Mouse (Mus musculus) embryo, embryonic 11.5 days (tissue): ENCODE data around the gene Slc7a7.

Experiments used
- DNase-seq: peaks from one replicate; pipeline ENCODE4 v3.0.0-alpha.2; 2012; ENCODE audit warnings: low read depth, low spot score

Slc7a7 gene

DNA sequence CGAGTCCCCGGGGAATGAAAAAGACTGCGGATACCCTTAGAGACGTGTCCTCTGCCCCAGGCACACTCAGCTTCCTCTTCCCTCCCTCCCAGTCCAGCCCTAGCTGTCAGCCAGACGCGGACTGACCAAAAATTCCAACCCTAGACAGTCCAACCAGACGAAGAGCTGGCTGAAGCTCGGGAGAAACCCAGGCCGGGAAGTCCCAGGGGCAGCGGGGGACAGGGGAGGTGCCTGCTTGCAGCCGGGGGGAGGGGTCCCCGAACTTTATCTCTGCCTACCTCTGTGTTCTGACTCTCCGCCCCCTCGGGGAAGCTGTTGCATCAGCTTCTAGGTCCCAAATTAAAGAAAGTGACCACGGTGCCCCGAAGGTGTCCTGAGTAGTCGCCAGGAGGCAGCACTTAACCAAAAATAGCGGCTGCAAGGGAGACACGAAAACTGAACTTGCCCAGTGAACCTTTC is at the start of gene Slc7a7:
Gene Slc7a7 (minus strand): TSS at position 158 of the 459 bp plus-strand sequence.
- no peak for DNase-seq

GRCm38 (mm10) chr14:54464293-54465005 is 46.9 kb upstream of the Slc7a7 start:
- DNase-seq = no peak

GRCm38 (mm10) chr14:54463959-54464292 is 46.3 kb upstream of the Slc7a7 start, which contains the start of gene Lrp10:
Gene Lrp10 (plus strand): TSS chr14:54464137.
- DNase-seq = peak; percentile 76

DNA sequence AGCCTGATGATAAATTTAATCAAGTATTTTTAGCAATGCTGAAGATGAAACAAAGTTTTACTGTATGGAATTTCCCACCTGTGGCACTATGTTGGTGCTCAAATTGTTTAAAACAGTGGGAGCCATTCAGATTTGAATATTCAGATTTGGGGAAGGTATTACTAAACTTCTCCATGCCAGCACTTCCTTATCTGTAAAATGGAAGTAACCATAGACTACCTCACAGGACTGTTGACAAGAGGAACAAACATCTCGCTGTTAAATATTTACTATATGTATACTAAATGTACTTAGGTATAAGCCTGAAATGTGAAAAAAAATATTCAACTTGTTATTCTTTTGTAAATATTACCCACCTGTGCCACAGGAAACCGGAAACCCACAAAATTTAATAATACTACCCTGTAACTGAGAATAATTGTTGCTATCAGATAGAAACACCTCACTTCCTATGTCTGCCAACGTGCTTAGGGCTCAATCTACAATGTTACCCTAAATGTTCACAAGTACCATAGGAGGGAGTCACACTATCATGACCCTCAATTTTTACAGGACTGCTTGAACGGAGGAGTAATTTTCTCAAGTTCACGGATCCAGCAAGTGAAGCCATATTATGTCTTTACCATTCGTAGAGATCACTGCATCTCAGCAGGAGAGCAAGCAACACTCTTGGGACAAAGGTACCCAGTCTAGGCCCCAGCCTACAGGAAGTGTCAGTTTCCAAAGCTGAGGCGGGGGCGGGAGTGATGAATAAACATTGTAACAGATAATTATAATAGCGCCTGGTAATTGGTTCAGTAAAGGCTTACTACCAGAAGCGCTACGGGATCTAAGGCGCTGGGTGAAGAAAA is 45.8 kb upstream of the Slc7a7 start:
- no peak for DNase-seq

- no peak for DNase-seq
Measured at GRCm38 (mm10) chr14:54462146-54462545, 44.6 kb upstream of the Slc7a7 start.

DNA sequence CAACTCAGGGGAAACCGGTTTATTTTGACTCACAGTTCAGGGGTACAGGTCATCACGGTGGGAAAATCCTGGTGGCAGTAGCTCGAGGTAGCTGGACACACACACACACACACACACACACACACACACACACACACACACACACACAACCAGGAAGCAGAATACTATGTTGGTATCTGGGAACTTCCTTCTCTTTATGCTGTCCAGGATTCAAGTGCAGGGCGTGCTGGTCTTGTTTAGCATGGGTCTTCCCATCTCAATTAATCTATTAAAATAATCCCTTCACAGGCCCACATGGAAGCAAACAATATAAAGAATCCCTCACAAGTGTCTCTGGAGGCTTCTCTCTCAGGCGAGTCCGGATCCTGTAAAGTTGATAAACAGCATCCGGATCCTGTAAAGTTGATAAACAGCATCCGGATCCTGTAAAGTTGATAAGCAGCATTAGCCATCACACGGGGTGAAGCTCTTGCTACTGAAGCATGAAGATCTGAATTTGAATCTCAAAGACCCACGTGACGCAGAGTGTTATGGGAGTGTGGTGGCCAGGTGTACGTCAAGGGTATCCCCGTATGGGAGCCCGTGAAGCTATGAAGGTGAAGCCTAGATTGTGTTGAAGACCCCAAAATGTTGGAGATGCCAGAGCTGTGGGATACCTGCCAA is 40.5 kb upstream of the Slc7a7 start:
- DNase-seq = no peak

DNA sequence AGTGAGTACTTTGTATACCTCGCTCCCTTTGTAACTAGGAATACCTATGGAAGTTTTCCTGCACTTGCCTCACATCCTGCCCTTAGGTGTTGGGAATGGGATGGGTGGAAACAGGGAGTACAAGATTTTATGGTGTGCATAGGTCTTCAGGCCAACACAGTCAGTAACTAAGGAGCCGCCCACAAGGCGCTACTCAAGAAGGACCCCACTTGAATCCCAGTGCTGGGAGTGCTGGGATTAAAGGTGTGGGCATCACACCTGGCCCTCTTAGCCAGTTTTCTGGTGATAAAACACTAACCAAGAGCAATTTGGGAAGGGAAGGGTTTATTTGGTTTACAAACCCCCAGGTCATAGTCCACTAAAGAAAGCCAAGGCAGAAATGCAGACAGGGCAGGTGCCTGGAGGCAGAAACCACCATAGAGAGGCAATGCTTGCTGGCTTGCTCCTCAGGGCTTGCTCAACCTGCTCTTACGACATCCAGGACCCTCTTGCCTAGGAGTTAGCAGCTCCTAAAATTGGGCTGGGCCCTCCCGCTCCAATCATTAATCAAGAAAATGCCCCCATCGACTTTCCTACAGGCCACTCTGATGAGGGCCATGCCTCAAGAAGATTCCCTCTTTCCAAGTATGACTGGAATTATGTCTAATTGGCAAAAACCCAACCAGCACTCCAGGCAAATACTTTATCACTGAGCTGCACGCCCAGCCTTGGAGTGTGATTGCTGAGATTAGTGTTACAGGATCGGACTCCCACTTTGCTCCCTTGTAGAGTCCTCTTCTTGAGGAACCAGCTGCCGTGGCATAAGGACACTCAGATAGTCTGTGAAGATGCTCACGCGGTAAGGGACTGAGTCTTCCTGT is 37.3 kb upstream of the Slc7a7 start:
- no peak for DNase-seq

DNA sequence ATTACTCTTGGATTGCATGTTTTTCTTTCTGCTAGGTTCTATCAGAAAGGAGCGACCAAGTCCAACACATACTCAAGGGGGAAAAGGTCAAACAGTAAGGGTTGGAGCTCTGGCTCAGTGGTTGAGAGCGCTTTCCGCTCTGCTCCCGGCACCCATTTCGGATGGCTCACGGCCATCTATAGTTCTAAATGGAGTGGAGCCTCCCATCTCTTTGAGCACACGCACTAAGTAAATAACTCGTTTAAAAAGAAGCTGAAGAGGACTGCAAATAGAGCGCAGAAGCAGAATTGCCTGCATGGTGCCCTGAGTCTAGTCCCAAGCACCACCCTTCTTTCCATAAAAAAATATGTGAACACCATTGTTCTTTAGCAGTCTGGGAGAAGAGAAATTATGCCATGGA is 36.0 kb upstream of the Slc7a7 start:
- DNase-seq = no peak

DNA sequence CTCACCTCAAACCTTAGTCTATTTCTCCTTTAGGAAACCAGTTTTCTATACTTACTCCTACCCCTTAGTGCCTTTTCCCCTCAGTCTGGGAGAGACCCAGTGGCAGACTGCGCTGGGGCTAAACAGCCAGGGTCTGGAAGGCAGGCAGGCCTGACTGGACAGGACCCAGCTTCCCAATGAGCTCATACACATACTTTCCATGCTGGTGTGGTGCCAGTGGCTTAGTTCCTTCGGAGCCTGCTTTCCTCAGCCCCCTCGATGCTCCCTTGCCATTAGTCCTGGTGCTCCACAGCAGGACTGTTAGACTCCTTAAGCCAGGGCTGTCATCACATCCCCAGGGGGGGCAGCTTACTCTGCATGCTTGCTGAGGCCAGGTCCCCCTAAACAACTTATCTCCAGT is 27.9 kb upstream of the Slc7a7 start:
- no peak for DNase-seq

DNA sequence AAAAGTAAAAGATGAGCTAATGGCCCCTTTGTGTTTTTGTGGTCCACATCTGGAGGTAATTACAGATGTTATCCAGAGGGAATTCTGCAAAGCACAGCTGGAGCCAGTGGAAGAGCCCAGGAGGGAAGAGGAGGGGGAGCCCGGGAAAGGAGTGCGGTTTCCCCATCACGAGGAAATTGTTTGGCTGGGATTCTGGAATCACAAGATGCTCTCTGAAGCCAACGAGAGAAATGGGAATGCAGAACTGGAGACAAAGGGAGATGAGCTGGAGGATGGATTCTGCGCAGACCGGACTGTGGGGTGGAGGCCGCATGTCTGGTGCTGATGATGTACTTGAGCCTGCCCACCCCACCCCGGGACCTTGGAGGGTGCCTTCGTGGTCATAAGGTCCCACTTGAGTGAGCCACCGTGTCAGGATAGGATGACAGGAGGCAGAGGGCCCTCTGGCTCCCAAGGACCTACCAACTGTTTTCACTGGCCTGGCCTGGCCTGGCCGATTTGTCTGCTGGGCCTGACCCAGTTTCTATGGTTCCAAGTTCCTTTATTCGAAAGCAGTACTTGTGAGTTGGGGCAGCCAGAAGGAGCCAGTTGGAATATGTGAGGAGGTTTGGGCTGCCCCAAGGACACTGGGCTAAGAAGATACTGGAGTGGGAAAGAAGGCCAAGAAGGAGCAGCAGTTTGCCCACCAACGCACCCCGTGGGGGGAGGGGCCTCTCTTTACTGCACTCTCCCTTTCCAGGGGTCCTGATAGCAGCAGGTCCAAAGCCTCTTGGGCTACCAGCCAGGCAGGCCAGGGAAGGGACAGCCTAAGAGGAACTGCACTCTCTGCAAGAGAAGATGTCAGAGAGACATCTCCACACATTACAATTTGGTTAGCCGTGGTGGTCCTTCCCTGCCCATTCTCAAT is 26.4 kb upstream of the Slc7a7 start:
- DNase-seq = no peak

DNA sequence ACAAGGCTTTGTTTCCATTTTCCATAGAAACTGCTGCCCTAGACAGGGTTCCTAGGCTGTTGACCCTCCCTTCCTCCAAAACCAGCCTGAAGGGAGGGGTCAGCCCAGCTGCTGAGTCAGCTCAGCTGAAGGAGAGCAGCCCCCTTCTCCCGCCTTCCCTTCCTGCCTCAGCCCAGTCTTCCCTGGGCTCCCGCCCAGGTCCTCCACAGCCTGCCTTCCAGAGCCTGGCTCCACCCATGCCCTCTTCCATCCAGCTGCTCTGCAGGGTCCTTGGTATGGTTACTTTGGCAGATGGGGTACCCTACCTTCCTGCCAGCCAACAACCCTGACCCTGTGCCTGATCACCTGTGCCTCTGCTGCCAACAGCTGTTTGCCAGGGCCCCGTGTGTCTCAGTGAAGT is 25.6 kb upstream of the Slc7a7 start:
- no peak for DNase-seq

- no peak for DNase-seq
Measured at GRCm38 (mm10) chr14:54442548-54442947, 25.0 kb upstream of the Slc7a7 start.

- DNase-seq = no peak
Measured at GRCm38 (mm10) chr14:54441365-54441764, 23.8 kb upstream of the Slc7a7 start.

DNA sequence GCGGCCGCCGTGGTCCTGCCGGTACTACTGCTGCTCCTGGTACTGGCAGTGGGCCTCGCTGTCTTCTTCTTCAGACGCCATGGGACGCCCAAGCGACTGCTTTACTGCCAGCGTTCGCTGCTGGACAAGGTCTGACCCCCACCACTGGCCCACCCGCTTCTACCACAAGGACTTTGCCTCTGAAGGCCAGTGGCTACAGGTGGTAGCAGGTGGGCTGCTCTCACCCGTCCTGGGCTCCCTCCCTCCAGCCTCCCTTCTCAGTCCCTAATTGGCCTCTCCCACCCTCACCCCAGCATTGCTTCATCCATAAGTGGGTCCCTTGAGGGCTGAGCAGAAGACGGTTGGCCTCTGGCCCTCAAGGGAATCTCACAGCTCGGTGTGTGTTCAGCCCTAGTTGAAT is 23.0 kb upstream of the Slc7a7 start:
- no peak for DNase-seq

- DNase-seq = no peak
Measured at GRCm38 (mm10) chr14:54439610-54440009, 22.0 kb upstream of the Slc7a7 start.

GRCm38 (mm10) chr14:54439155-54439554 is 21.6 kb upstream of the Slc7a7 start:
- DNase-seq = no peak

DNA sequence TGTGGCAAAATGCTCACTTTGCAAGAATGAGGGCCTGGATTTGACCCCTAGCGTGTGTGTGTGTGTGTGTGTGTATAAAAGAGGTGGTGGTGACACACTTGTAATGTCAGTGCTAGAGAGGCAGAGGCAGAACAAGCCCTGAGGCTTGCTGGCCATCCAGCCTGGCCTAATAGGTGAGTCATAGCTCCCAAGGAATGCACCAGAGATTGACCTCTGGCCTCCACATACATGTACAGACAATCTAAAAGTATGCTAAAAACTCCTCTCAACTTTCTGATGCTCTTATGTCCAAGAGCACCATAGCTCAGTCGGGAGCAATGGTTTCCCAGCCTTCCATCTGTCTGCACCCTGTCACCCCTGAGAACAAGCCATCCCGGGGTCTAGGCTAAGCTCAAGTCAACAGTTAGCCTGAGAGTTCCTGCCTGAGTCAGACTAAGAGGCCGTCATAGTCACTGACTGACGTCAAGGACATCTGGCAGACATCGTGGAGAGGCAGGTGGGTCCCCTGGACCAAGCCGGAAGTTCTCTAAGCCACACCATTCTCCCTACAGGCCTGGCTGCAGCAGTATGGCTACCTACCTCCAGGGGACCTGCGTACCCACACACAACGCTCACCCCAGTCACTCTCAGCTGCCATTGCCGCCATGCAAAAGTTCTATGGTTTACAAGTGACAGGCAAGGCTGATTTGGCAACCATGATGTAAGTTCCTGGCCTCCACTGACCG is 17.8 kb upstream of the Slc7a7 start:
- DNase-seq = no peak

DNA sequence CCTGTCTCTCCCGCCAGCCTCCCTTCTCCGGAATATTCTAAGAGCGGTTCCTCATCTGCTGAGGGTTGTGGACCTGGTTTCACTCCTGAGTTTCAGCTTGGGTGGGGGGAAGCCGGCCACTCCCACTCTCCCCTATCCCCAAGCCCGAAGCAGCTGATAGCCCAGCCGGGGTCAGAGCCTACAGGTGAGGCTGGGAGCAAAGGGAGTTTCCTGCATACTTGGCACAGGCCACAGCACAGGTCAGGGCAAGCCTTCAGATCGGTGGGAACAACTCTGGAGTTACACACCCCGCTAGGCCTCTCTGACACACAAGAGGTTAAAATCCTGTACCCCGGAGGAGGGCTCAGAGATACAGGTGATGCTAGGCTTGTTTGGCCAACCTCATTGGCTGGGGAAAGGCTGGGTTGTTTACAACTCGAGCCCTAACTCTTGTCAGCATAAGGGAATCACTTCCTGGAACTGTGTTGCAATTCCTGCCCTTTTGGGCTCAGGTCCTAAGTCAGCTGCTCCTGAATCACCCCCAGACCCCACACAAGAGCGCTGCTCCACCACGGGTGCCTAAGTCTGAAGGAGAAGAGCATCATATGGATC is 16.5 kb upstream of the Slc7a7 start:
- DNase-seq = no peak
